Mouse (Mus musculus) brown adipose tissue, adult 24 weeks (tissue): ENCODE results near the gene Med13l. TPM values are rescaled to one million over a fixed set of nuclear protein-coding genes. Genes with fewer than 3 reads are reported as not detected.

Experiments used
- H3K27ac ChIP-seq: fragments of 200-500 bp; replicated peaks from 2 replicates; pipeline ENCODE4 v1.5.1; 2012; ENCODE audit warnings: low read depth, mild to moderate bottlenecking, low read length
- H3K4me1 ChIP-seq: fragments of 200-500 bp; 2 replicates; pipeline ENCODE4 v1.6.1; 2012; ENCODE audit warnings: low read length, mixed read lengths; ENCODE audit not compliant: control insufficient read depth, insufficient read depth, insufficient read length
- H3K4me3 ChIP-seq: fragments of 200-500 bp; 2 replicates; pipeline ENCODE4 v1.5.1; 2012; ENCODE audit warnings: low read depth, mild to moderate bottlenecking, low read length, moderate library complexity; ENCODE audit not compliant: insufficient read depth
- polyA plus RNA-seq: library from polyadenylated mRNA; stranded (reverse); fragments of >200 nt; gene quantifications from 2 replicates; pipeline ENCODE4 v1.2.4, GENCODE M21; 2012; ENCODE audit not compliant: missing spikeins, insufficient read depth, insufficient read length

Gene Med13l
- polyA plus RNA-seq, result 11.4 and 13.3 TPM in 2 replicates

DNA sequence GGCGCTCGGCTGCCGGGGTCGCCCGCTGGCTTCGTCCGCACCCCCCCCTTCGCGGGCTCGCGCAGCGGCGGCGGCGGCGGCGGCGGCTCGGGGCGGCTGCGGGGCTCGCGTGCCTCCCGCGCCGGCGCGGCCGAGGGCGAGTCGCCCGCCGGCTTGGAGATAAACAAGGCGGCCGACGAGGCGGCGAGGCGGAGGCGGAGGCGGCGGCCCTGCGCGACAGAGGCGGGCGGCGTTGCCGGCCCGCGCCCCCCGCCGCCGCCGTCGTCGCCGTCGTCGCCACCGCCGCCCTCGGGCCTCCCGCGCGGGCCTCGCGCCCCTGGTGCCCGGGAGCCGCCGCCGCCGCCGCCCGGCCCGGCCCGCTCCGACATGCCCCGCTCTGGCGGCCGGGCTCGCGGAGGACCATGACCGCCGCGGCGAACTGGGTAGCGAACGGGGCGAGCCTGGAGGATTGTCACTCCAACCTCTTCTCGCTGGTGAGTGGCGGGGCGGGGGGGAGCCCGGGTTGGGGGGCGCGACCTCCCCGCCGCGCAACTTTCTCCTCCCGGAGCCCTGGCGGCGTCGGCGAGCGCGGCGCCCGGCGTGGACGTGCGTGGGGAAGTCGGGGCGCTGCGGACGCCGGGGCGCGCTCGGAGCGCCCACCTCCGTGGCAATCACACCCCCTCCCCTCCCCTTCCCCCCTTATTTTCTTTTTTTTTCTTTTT lies at the start of gene Med13l:
Med13l (plus strand) TSS at position 295 of the 701 bp plus-strand sequence.
- H3K27ac ChIP-seq, result peak within 1 kb of the TSS; percentile 80
- peaks cover 16% of the 10 kb centered on the region for H3K4me1 ChIP-seq
- H3K4me3 ChIP-seq, result peak within 1 kb of the TSS; percentile 89

GRCm38 (mm10) chr5:118510969-118511368 lies 49.5 kb upstream of the Med13l start:
- Histone ChIP-seq H3K4me1 (no peaks in the 10 kb centered on the region), H3K27ac (no peak overlapping the region), H3K4me3 (no peak overlapping the region)

DNA sequence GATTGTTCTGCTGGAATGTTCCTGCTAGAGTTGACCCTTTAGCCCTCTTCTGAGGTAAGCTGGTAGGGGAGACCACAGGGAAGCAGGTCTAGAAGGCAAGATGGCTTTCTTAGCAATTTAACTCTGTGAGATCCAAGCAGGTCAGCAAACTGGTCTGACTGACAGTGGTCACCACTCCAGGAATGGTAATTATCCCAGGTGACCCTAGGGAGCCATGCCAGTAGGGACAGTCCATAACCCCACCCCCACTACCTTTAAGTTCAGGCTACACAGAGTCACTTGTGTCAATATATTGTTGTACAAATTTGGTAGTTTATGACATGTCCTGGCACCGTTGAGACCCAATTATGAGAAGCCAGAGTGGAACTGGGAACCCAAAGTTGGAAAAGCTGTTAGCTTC lies 47.5 kb upstream of the Med13l start:
- H3K27ac ChIP-seq, result no peak overlapping the region
- H3K4me3 ChIP-seq, result no peak overlapping the region
- peaks cover 4% of the 10 kb centered on the region for H3K4me1 ChIP-seq

GRCm38 (mm10) chr5:118513629-118514526 lies 46.6 kb upstream of the Med13l start:
- H3K4me1 ChIP-seq, result peaks cover 4% of the 10 kb centered on the region
- H3K4me3 ChIP-seq, result peak overlapping the region; percentile 50
- peak overlapping the region; percentile 83 for H3K27ac ChIP-seq

- H3K4me3 ChIP-seq, result peak overlapping the region; percentile 50
- peaks cover 4% of the 10 kb centered on the region for H3K4me1 ChIP-seq
- peak overlapping the region; percentile 83 for H3K27ac ChIP-seq
Observed at GRCm38 (mm10) chr5:118514527-118514831, 46.0 kb upstream of the Med13l start.

DNA sequence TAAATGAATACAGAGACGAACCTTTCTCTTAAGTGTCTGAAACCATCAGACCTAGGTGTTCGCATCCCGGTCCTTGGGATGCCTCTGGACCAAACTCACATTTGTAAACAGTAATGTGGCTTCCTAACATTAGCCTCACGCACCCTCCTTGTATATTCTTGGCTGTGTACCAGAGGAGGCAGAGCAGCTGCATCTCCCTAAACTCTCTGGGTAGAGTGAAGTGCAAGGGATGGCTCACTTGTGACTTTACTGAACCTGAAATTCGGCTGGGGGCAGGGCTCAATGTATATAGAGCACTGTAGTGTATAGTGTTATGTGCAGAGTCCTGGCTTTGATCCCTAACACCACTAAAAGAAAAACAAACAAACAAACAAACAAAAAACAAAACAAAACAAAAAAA lies 45.6 kb upstream of the Med13l start:
- H3K27ac ChIP-seq, result peak overlapping the region; percentile 83
- H3K4me1 ChIP-seq, result peaks cover 4% of the 10 kb centered on the region
- peak overlapping the region; percentile 50 for H3K4me3 ChIP-seq

DNA sequence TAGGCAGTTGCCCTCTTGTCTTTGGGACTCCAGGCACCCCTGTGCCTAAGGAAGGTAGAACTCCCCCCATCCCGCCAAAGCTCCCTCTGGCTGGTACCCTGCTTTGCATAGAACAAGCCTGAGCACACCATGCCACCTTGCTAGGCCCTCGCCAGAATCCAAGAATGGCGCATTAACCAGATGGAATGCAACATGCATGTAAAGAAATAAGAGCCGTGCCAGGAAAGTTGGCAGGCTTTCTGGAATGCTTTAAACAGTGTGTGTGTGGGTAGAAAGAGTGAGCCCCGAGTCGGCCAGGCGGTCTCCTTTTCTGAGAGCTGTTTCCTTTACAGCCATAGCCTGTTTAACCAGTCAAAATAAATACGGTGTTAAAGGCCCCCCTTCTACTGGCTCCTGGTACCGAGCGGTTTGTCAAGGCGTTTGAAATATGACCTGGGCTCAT lies 45.2 kb upstream of the Med13l start:
- H3K4me3 ChIP-seq, result peak overlapping the region; percentile 8; the same call in 1 of the 2 replicates
- H3K4me1 ChIP-seq, result peaks cover 4% of the 10 kb centered on the region
- H3K27ac ChIP-seq, result no peak overlapping the region

GRCm38 (mm10) chr5:118516066-118516465 lies 44.4 kb upstream of the Med13l start:
- no peak overlapping the region for H3K4me3 ChIP-seq
- no peak overlapping the region for H3K27ac ChIP-seq
- peaks cover 4% of the 10 kb centered on the region for H3K4me1 ChIP-seq

GRCm38 (mm10) chr5:118516470-118516869 lies 44.0 kb upstream of the Med13l start:
- H3K27ac ChIP-seq, result no peak overlapping the region
- peaks cover 4% of the 10 kb centered on the region for H3K4me1 ChIP-seq
- no peak overlapping the region for H3K4me3 ChIP-seq

GRCm38 (mm10) chr5:118520457-118520856 lies 40.0 kb upstream of the Med13l start:
- no peak overlapping the region for H3K27ac ChIP-seq

GRCm38 (mm10) chr5:118524400-118524799 lies 36.1 kb upstream of the Med13l start:
- H3K4me1 ChIP-seq, result peaks cover 4% of the 10 kb centered on the region; the same call in 1 of the 2 replicates
- no peak overlapping the region for H3K27ac ChIP-seq

More at GRCm38 (mm10) chr5:118520457-118520856, 40.0 kb upstream of the Med13l start:
- Histone ChIP-seq H3K4me1 (peaks cover 8% of the 10 kb centered on the region), H3K4me3 (no peak overlapping the region)

DNA sequence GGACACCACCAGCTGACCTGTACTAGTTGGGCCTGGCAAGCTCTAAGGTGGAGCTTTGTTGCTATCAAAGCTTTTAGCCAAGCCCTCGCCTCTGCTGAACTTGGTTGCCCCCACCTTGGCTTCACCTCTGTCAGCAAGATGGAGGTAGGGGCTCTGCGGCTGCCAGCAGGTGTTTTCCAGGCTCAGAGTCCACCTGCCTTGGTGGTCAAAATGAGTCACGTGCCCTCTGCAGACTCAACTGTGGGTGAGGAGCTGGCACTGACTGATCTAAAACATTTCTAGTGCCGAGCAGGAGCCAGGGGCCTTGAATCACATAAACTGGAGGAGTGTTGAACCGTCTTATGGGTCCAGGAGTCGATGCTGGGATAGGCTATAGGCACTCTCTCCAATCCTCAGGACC lies 34.8 kb upstream of the Med13l start:
- Histone ChIP-seq H3K4me1 (peaks cover 4% of the 10 kb centered on the region; the same call in 1 of the 2 replicates), H3K27ac (no peak overlapping the region), H3K4me3 (no peak overlapping the region)

More at GRCm38 (mm10) chr5:118524400-118524799, 36.1 kb upstream of the Med13l start:
- H3K4me3 ChIP-seq, result no peak overlapping the region

DNA sequence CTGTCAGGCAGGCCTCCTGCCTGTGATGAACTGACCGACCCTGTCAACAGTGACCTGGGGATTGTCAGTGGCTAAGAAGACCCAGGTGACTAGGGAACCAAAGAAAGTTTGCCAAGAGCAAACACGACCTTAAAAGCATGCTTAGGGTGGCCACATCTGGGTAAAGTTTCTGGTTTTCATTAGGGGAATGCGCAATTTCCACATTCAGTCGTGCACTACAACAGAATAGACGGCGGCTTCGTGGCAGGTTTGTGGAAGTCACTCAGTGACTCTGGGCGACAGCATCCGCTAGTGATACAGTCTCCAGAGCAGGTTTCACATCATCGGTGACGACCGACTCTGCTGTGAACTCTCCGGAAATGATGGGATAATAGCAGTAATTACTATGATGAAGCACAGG lies 34.0 kb upstream of the Med13l start:
- no peak overlapping the region for H3K4me3 ChIP-seq
- peaks cover 4% of the 10 kb centered on the region; the same call in 1 of the 2 replicates for H3K4me1 ChIP-seq
- no peak overlapping the region for H3K27ac ChIP-seq

DNA sequence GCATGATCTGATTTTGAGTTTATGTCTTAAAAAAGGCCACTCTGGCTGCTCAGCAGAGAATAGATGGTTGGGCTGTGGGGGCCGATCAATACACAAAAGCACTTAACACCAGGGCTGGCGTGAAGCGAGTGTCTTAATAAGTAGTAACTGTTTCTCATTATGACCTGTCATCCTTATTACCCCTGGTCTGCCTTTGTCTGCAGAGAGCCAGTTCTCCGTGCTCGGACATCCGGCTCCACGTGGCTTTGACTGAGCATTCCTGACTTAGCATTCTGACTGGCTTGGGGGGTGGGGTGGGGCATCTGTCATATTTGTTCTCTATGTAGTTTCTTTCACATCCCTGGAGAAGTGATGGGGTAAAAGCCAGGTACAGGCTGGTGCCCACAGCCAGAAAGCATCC lies 31.2 kb upstream of the Med13l start:
- Histone ChIP-seq H3K4me3 (no peak overlapping the region), H3K27ac (no peak overlapping the region), H3K4me1 (no peaks in the 10 kb centered on the region)

DNA sequence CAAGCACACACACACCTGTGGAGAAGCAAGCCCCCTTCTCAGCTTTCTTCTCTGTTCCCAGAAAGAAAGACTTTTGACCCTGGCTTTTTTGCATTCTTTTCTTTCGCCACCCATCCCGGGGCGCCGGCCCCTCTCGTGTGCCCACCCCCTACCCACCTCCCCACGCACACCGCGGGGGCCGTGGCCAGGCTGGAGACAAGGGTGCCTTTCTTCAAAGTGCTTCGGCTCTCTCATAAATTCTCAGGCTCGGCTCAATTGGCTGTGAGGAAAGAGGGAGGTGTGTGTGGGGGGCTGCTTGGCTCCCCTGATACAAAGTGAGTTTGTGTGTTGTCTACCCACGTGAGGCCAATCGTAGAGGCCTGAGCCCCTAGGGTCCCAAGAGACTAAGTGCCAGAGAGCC lies 28.4 kb upstream of the Med13l start:
- no peak overlapping the region for H3K27ac ChIP-seq
- no peaks in the 10 kb centered on the region for H3K4me1 ChIP-seq
- no peak overlapping the region for H3K4me3 ChIP-seq
